Mouse (Mus musculus) embryo, embryonic 10 days (tissue): ENCODE results near the gene Mup19.
"Not testable (repeated sequence)": the region's sequence is repeated elsewhere in the genome, so short reads cannot be mapped to it uniquely, and the experiment has no call there.

Experiments used
- DNase-seq: peaks from one replicate; pipeline ENCODE4 v3.0.0-alpha.2; 2015; ENCODE audit warnings: low spot score

Gene Mup19

GRCm38 (mm10) chr4:61782169-61782568, at the start of gene Mup19:
Gene Mup19 (minus strand): TSS chr4:61782269.
- not testable (repeated sequence) for DNase-seq

GRCm38 (mm10) chr4:61829211-61829610, 47.1 kb upstream of the Mup19 start:
- DNase-seq, result no peak

GRCm38 (mm10) chr4:61823185-61823584, 41.1 kb upstream of the Mup19 start:
- DNase-seq, result no peak

GRCm38 (mm10) chr4:61822541-61822940, 40.5 kb upstream of the Mup19 start:
- DNase-seq, result not testable (repeated sequence)

- DNase-seq, result no peak
These were observed 33.5 kb upstream of the Mup19 start for GRCm38 (mm10) chr4:61815602-61816001.

GRCm38 (mm10) chr4:61813435-61813834, 31.4 kb upstream of the Mup19 start:
- DNase-seq, result no peak

- peak; percentile 67 for DNase-seq
These were observed 29.1 kb upstream of the Mup19 start for GRCm38 (mm10) chr4:61811193-61811592.

- DNase-seq, result not testable (repeated sequence)
These were observed 26.9 kb upstream of the Mup19 start for GRCm38 (mm10) chr4:61808926-61809325.

GRCm38 (mm10) chr4:61789699-61790098, 7.6 kb upstream of the Mup19 start:
- DNase-seq, result not testable (repeated sequence)

- DNase-seq, result not testable (repeated sequence)
These were observed 2.2 kb upstream of the Mup19 start for GRCm38 (mm10) chr4:61784231-61784630.
